30 mouse cellular contexts compared by ENCODE assay signal in genomic region chr7:138898743-138899142, GRCm38 (mm10). TPM values are rescaled to one million over a fixed set of nuclear protein-coding genes. Genes with fewer than 3 reads are reported as not detected.
"Had no signal": no experiment of that assay in that cellular context is flagged by ENCODE, and none has a peak within 500 bp of the region (broad histone marks: within the 10 kb centered on the region; RNA-seq: fewer than 3 reads in every experiment).

No protein-coding gene starts in this region.

- H3K9ac ChIP-seq: embryonic facial prominence, embryonic 12.5 days; embryonic facial prominence, embryonic 13.5 days; embryonic facial prominence, embryonic 15.5 days; forebrain, embryonic 12.5 days; forebrain, embryonic 13.5 days; forebrain, embryonic 15.5 days; forebrain, postnatal 0 days had no signal

- H3K4me3 ChIP-seq: embryonic facial prominence, embryonic 10.5 days; embryonic facial prominence, embryonic 12.5 days; embryonic facial prominence, embryonic 13.5 days; embryonic facial prominence, embryonic 15.5 days; erythroblast, embryonic 14.5 days; forebrain, embryonic 10.5 days; forebrain, embryonic 12.5 days; forebrain, embryonic 13.5 days; forebrain, embryonic 15.5 days; heart, adult 2 months; heart, embryonic 10.5 days had no signal

- H3K4me1 ChIP-seq: embryonic facial prominence, embryonic 10.5 days; embryonic facial prominence, embryonic 12.5 days; forebrain, embryonic 10.5 days; forebrain, embryonic 12.5 days; forebrain, embryonic 13.5 days; forebrain, embryonic 15.5 days had no signal

- DNase-seq: cerebellum, adult 8-10 months; cerebellum, adult 9-10 months; cerebellum, adult 9-11 months; cerebellum, postnatal 14 days; cerebellum, postnatal 25 days; cerebellum, postnatal 36 days; embryo, embryonic 11 days; forebrain, postnatal 0 days; gastrocnemius, postnatal 10 days; gastrocnemius, postnatal 14 days; gastrocnemius, postnatal 25 days; gastrocnemius, postnatal 36 days; heart, adult 11 months; heart, adult 18-20 months; heart, adult 2 months had no signal

- H3K4me2 ChIP-seq: embryonic facial prominence, embryonic 12.5 days; embryonic facial prominence, embryonic 13.5 days; embryonic facial prominence, embryonic 15.5 days; forebrain, embryonic 12.5 days; forebrain, embryonic 13.5 days; forebrain, embryonic 15.5 days had no signal

- H3K27ac ChIP-seq: embryonic facial prominence, embryonic 10.5 days; embryonic facial prominence, embryonic 12.5 days; embryonic facial prominence, embryonic 13.5 days; embryonic facial prominence, embryonic 15.5 days; forebrain, embryonic 10.5 days; forebrain, embryonic 12.5 days; forebrain, embryonic 13.5 days; forebrain, embryonic 15.5 days; heart, adult 2 months; heart, embryonic 10.5 days had no signal

- H3K27me3 ChIP-seq: embryonic facial prominence, embryonic 12.5 days; embryonic facial prominence, embryonic 13.5 days; embryonic facial prominence, embryonic 15.5 days; forebrain, embryonic 12.5 days; forebrain, embryonic 13.5 days; forebrain, embryonic 15.5 days had no signal

- ATAC-seq: forebrain, embryonic 13.5 days; forebrain, embryonic 14.5 days; forebrain, embryonic 15.5 days; forebrain, embryonic 16.5 days; forebrain, postnatal 0 days had no signal

- H3K9me3 ChIP-seq: embryonic facial prominence, embryonic 10.5 days; embryonic facial prominence, embryonic 12.5 days; embryonic facial prominence, embryonic 13.5 days; embryonic facial prominence, embryonic 15.5 days; forebrain, embryonic 10.5 days; forebrain, embryonic 12.5 days; forebrain, embryonic 13.5 days; forebrain, embryonic 15.5 days; heart, embryonic 10.5 days had no signal

RNA-seq across cellular contexts. Expression of gene Jakmip3, which starts 41.8 kb away (rescaled TPM):
- total RNA-seq: common myeloid progenitor, adult 5-6 weeks; gastrocnemius, postnatal 14 days; gastrocnemius, postnatal 36 days; gastrocnemius, postnatal 4 days; granulocyte monocyte progenitor cell, adult 5-6 weeks had no signal
- polyA plus RNA-seq: erythroblast, embryonic 14.5 days had no signal
